Mouse (Mus musculus): ENCODE measurements around the gene Ifnk.

DNA sequence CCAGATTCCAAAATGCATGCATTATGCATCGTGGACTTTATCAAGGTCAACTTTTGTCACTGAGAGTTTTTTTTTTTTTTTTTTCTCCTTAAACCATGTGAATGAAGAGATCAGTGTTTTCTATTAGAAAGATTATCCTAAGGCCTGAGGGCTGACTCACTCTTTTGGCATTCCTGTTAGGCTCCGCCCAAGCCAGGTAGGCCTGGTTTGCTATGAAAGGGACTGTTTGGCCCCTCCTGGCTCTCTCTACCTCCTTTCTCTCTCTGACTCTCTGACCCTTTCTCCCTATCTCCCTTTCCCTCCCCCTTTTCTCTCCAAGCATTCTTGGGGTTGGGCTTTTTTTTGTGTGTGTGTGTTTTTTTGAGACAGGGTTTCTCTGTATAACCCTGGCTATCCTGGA, 23.7 kb downstream of the Ifnk start:
- no peak for TF ChIP-seq CTCF (IDR thresholded peaks at IDR 0.05; ENCODE audit: low read depth, low read length)
- no peak for TF ChIP-seq POLR2AphosphoS5 (IDR thresholded peaks at IDR 0.05; ENCODE audit: insufficient replicate concordance, low read depth, low read length)
- no peak for TF ChIP-seq TAL1 (conservative IDR thresholded peaks at IDR 0.05; ENCODE audit: low read depth, low read length)
- no peak for TF ChIP-seq GATA1 (IDR thresholded peaks at IDR 0.05; ENCODE audit: borderline replicate concordance, low read length)
- TF ChIP-seq GATA2 (IDR thresholded peaks at IDR 0.05; ENCODE audit: borderline replicate concordance, low read depth, low read length) = no peak
